Mouse (Mus musculus) small intestine, adult 2 months (tissue): ENCODE data around the gene Rln1.

Experiments
- CTCF ChIP-seq: fragments of 200-500 bp; IDR thresholded peaks from 2 replicates; pipeline ENCODE4 v1.5.1; 2012; ENCODE audit warnings: low read depth, mild to moderate bottlenecking, control low read depth, inconsistent platforms, low read length, moderate library complexity, mixed read lengths; ENCODE audit not compliant: insufficient replicate concordance, insufficient read length; ENCODE audit errors: extremely low read depth
- POLR2A ChIP-seq: fragments of 200-500 bp; IDR thresholded peaks from 2 replicates; pipeline ENCODE4 v1.6.1; 2012; ENCODE audit warnings: low read depth, mild to moderate bottlenecking, control low read depth, inconsistent platforms, low read length, moderate library complexity

DNA sequence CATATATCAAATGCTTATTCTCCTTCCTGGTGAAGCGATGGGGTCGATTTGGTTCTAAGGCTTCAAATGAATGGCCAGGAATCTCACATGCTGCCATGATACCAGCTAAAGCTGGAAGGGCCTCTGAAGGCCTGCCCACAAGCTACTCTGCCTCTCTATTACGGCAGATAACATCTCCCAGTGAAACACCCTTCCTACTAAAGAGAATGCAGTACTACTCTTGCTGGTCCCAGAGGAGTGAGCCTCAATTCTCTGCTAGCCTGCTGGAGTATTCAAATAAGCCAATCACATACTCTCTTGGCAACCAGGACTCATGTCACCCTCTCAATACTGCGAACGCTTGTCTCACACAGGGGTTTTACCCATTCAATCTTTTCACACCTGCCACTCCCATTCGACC lies 7.8 kb upstream of the Rln1 start:
- TF ChIP-seq POLR2A: no peak
- no peak for TF ChIP-seq CTCF
